Mouse (Mus musculus): ENCODE results near the gene Qrfp.
A peak's percentile ranks its signal among the peaks of the same experiment; 100 is the strongest.

Gene Qrfp

DNA sequence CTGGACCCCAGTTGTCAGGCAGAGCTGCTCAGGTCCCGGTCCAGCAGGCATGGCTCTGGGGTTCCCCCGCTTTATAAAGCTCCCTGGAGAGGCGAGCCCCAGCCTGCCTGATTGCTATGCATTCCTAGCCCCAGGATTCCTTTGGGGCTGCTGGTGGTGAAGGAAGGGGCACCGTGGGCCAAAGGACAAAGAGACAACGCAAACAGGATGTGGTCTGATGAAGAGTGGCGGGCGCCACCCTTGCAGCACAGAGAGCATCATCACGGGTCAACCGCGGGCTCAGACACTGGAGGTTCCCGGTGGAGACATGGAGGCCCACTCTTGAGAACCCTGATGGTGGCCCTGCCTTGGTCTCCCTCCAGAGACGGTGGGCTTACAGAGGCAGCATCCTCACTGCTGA, at the start of gene Qrfp:
TSS of gene Qrfp (minus strand) at position 137 of the 400 bp plus-strand sequence.
- peak in 1 of 2 experiments; percentile 45 for DNase-seq

DNA sequence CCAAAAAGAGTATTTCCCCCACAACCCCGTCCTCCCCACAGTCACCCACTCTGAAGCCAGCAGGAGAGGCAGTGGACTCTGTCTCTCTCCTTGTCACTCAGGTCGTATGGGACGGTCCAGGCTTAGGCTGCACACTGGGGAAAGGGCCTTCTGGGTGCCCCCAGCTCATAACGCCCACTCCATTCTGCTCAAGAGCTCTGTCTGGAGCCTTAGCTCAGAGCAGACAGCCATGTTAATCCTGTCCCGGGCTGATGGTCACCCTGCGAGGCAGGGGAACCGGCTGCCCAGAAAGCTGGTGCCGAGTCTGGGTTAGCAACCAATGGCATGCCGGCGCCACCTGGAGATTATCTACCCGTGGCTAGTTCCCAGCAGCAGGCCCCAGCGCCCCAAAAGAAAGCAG, 48.1 kb upstream of the Qrfp start:
- DNase-seq = no peak

DNA sequence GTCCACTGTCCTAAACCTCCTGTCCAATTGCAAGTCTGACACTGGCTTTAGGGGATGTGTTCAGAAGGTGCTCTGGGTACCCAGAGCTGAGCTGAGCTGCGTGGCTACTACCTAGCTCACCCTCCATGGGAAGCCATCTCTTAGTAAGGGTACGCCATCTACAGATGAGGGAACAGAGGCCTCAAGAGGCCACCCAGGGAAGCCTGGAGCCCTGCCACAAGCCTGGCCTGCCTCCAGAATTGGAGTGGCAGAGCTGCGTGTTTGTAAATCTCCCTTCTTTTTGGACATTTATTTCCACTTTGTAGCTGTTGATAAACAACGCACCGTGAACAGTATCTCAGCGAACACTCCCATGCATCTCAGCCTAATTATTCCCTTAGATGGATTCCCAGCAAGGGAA, 46.8 kb upstream of the Qrfp start:
- peak; percentile 47 to 71 for DNase-seq

DNA sequence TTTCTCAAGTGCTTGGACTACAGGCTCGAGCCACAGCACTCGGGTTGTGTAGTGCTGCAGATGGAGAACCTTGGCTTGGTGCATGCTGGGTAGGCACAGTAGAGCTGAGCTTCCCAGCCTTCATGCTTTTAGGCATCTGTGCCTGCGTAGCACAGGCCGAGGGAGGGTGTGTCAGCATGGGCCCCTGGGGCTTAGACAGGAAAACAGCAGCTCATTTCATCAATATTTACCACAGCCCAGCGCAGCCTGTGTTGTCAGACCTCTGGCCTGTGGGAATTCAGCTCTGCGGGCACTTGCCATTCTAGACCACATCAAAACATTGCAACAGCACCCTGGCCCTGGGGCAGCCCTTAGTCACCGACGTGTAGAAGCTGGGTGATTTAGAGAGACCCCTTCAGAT, 45.6 kb upstream of the Qrfp start:
- DNase-seq = peak in 1 of 2 experiments; percentile 48

DNA sequence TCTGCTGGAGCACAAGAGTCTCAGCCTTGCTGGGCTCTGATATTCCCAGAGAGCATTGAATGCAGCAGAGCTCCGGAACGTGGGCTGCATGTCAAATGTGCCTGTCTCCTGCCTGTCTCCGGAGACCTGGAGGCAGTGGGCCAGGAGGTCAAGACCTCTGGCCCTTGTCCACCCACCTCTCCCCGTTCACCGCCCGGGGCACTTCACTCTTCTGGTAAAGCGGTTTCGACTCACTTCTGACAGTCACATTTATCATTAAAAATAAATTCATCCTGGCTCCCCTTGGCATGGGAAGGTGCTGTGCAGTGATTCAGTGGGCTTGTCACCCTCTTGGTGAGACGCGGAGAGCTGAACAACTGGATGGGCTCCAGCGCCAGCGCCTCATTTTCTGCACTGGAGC, 39.8 kb upstream of the Qrfp start:
- DNase-seq = no peak

DNA sequence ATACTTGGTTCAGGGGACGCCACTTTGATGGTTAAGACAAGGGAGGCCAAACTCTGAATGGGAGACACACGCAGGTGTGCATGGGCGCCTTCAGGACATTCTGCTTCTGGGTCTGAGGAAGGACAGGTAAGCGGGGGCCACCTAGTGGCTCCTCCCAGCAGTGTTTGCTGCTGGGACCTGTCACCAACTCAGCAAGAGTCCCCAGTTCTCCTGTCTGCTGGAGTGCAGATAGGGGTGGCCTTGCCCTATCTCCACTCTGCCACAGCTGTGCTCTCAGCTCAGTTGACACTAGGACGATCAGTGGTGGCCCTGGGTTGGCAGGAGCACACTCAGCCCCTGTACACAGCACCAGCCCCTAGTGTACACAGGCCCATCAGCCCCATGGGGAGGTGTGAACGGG, 37.5 kb upstream of the Qrfp start:
- DNase-seq = peak; percentile 33 to 42

DNA sequence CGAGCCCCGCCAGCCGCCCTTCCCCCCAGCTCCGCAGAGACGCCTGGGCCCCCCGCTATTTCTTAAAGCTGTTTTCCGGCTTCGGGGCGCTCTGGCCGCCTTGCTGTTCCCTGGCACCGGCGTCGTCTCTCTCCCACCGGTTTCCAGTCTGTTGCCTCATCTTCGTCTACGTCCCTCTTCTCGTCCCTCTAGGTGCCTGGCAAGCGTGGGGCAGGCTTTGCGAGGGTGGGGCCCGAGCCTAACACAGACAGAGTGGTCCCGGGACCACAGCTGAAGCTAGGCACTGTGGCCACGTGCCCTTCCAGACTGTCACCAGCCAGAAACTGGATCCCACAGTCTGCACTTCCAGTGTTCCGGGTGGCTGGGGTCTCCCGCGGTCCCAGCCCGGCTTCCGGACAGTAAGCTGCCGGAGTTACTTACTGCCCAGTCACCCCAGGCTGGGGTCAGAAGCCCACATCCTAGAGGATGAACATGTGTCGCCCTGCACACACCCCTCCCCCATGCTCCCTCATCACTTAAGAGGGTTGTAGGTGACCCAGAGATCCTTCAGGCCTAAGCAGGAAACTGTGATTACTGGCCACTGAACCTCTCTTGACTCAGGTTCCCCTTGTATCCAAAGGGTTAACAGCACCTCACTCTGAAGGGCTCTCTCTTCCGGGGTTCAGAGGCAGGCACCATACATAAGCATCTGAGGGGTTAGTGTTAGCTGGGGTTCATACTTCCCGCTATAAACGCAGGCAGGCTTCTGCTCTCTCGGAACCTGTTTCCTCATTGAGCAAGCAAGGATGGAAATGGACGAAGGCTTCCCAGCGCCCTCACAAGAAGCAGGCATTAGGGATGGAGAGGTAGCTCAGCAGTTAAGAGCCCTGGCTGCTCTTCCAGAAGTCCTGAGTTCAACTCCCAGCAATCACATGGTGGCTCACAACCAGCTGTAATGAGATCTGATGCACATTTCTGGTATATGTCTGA, 36.6 kb upstream of the Qrfp start:
- DNase-seq = no peak

DNA sequence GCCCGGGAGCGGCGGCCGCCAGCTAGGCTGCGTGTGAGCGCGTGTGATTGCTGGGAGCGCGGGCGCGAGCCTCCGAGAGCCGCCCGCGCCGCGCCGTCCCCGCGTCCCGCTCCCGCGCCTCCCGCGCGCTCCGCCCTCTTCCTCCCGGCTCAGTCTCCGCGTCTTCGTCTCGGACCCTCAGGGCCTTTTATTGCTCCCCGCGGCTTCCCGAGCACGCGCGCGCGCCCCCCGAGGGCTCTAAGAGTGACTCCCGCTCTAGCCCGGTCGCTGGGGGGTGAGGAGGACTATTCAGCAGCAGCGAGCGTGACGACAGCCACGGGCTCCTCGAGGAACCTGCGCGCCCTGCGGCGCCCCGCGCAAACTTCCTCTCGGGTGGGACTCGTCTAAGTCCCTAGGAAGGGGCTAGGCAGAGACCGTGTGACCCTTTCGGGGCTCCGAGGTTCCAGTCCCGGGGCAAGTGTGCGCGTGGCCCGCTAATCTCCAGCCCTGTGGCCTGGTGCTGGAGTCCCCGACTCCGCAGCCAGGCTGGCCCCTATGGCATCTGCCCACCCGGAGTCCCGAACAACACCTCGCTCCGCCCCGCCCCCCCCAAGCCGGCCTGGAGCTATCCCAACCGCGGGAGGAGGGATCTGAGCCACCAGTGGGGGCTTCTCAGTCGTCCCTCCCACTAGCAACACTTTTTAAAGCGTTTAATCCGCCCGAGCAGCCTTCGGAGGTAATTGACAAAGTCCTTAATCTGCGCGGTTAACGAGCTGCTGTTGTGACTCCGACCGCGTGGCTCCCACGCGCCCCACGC, 35.7 kb upstream of the Qrfp start, which contains the start of gene Fibcd1:
TSS of gene Fibcd1 (minus strand) at position 110 of the 796 bp plus-strand sequence.
- DNase-seq = no peak

DNA sequence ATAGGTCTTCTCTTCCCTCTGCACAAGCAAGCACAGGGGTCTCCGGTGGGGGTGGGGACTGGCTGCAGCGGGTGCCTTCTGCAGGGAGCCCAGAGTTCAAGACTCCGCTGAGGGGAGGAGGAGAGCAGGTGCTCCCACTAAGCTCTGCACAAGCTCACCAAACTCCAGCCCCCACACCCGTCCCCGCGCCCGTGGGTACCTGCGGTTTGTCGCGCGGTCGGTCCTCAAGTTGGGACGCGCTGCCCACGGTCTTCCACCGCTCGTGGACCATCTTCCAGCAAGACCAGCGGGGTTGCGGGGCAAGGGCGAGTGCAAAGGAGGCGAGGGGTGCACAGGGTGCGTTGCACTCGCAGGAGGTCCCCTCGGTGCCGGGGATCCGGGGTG, 35.1 kb upstream of the Qrfp start:
- no peak for DNase-seq

DNA sequence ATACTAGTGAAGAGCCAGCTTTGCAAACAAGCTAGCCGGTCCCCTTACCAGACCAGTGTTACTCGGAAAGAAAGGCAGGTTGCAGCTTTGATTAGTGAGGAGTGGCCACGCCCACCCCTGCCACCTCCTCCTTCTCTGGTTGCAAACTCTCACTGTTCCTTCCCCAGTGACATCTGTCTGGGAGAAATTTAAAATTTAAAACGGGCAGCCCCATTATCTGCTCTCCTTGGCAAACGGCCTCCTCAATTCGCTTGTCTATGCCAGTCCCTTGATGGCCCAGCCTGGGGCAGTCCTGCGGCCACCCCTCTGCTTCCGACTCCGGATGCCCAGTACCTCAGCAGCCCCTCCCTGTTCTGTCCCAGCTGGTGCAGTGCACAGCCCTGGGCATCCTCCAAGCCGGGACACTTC, 34.4 kb upstream of the Qrfp start:
- DNase-seq = no peak

DNA sequence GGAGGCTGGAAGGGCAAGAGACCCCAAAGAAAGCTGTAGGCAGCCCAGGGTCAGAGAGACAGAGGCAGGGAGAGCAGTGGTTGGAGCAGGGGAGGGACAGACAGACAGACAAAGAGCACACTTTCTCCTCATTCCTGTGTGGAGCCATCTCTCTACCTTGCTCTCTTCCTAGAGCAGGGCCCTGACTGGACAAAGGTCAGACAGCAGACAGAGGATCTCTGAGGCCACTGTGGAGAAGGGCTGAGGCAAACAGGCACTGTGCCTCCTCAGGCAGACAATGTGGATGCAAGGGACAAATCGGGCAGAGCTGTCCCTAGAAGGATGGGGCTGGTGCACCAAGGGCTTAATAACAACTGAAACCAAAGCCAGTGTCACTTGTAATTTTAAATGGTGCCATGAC, 28.5 kb upstream of the Qrfp start:
- DNase-seq = no peak

DNA sequence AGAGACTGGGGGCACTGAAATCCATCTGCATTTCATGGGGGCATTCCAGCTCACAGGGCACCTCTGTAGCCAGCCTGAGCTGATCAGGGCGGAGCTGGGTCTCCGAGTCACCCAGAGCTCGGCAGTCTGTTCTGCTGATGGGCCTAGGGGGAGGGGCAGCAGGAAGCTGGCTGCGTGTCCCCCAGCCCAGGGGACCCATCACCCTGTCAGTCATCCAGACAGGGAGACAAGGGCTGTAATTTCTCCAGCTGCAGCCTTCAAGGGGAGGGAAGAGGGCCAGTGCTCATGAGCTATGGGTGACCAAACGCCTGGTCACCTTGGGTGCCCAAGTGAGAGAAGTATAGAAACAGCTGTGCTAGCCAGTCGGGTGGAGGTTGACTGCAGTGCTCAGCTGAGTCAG, 26.6 kb upstream of the Qrfp start:
- DNase-seq = no peak

DNA sequence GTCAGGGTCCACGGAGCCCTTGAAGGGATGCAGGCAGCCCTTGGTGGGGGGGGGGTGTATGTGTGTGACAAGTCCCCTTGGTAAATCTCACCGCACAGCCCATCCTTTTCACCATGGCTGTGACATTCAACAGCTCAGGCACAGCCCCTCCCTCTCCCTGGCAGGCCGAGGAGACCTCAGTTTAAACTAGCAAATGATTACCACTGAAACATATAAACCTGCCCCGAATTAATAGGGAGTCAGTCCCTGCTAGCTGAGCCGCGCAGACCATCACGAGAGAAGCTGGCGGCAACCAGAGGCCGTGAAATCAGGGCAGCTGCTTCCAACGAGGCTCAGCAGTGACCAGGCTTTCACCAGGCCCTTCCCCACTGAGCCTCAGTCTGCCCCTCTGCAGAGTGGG, 25.7 kb upstream of the Qrfp start:
- no peak for DNase-seq

DNA sequence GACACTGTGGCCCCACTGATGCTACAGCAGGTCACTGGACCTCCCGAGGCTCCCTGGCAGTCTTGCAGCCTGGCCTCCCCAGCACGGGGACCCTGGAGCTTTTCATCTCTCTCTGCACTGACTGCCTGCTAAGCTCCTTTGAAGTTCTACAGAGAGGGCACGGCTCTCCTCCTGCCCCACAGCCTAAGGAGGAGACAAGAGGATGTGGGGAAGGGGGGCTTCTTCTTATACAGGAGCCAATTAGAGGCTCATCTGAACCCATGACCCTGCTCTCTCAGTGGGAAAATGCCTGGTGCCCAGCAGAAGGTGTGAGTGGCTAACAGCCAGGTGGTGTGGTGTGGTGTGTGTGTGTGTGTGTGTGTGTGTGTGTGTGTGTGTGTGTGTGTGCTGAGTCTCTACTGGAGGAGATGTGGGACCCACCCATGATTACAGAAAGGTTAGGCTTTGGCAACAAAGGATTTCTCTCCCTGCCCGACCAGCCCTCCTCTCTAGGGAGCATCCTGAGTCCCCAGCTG, 18.0 kb upstream of the Qrfp start:
- no peak for DNase-seq

DNA sequence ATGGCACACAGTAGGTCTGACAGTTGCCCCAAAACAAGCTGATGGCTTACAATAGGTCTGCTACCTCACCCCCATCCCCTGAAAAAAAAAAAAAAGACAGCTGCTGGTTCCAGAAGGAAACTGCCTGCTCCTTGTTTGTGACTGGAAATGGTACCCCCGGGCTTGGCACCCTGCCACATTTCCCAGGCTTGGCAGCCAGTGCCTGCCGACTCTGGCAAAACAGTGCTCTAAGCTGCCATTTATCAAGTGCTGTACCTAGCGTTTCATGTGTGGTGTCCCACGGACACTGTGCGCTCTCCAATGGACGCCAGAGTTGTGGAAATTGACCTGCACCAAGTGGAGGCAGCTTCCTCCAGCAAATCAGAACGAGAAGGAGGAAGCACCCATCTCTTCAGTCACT, 17.5 kb upstream of the Qrfp start:
- peak; percentile 60 to 72 for DNase-seq

DNA sequence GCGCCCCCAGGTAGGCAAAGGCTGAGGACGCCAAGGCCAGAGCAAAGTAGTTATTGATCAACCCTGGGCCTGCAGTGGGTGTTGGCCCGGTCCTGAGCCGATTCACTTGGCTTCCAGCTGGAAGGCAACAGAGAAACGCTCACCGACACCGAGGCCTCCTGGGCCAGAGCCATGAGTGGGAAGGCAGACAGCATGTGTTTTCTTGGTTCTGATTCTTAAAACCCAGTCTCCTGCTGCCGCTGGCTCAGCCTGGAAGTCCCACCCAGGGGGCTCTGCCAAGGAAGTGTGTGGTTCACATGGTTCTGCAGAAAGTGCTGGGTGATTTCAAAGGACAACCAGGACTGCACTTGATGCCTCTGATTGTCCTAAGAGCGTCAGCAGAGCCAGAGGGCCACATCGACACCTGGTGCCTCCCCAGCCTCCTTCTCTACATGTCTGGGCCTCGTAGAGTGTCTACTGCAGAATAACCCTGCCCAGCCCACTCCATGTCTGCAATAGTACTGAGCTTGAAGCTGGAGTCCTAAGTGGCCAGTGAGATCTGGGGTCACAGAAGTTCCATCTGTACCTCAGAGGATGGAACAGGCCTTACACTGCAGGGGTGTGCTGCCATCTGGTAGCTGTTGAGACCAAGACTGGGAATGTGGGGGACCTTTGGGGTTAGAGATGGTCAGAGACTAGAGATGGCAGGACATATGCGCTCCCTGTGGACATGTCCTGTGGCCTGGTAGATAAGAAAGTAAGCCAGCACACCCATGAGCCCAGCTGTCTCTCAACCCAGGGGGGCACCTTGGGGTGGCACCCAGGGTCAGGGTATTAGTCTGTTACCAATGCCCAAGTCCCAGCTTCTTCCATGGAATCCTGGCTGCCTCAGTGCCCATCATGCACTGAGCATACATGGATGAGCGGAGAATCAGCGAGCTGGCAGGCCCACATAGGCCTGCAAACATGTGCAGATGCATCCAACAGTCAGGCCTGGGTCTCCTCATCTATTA, 16.0 kb upstream of the Qrfp start:
- no peak for DNase-seq

DNA sequence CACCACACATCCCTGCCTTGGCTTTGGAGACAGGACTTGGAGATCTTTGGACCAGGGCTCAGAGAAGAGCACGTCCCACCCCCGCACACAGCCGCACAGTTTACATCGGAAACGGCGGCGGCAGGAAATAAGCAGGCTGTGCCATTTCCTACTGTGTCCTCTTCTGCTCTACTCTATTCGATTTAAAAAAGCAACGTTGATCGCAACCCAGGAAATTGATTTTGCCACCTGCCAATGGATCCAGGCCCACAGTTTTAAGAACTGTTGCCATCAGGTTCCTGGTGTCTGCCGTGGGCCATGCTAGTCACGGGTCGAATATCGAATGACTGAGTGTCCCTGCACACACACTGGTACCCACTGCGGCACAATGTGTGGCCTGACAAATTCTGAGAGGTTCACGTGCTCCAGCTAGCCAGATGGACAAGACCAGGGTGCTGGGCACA, 15.1 kb upstream of the Qrfp start:
- peak in 1 of 2 experiments; percentile 39 for DNase-seq

DNA sequence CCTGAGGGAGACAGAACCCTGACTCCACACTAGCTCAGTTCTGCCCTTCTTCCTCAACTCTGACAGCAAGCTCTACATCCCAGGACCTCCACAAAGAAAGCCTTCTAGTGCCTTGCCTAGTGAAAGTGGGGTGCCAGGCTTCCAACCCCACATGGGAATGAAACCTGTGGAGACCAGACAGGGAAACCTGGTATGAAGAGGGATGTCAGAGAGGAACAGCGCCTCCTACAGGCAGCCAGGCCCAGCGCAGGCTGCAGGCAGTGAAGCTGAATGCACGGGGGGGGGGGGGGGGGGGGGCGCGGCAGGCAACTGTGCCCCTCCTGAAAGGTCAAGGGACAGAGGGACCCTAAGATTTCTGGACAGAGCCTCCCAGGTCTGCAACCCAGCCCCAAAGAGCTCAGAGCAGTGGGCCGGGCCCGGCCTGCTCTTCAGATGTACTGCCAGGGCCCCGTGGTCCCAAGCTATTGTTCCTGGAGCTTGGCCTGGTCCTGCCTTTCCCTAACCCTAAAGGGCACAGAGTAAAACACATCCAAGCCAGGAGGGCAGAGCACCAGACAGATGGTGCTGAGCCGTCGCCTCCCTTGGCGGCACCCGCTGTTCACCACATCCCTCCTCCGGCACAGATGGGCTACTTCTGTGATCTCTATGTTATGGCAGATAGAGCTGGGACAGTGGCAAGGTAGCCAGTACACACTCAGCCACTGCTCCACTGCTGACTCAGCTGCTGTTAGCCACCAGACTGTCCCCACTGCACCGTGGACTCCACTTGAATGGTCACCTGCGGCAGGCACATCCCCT, 13.8 kb upstream of the Qrfp start:
- DNase-seq = peak; percentile 29 to 53

DNA sequence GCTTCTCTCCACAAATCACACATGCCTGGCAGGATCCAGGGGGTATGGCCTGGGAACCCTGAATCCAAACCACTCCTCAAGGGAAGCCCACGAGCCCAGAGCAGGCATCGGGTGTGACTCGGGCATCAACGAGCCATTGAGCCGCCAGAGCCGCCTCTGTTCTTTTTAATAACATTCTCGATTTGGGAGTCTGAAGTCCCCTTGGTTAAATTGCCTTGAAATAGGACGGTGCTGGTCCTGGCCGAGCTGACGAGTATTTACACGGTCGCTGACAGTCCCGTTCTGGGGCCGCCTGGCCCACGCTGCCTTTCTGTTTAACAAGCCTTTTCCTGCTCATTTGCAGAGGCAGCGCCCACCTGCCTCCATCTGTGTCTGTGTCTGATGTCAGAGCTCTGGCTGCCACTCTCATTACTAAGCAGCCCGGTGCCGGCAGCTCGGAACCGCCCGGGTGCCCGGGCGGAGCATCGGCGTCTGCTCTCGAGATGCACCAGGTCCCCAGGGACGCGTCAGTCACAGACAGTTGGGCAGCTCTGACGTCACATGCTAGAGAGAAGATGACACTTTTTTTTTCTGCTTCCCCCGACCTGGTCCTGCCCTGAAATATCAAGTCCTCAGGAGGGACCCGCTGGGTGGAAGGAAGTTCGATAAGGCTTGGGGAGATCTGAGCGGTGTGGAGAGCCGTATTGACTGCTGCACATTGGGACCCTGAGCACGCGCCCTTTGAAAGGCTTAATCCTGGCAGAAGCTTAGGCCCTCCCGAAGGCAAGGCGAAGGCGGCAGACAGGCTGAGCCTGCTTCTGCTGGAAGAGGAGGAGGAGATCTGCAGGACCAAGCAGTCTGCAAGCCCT, 12.4 kb upstream of the Qrfp start:
- peak in 1 of 2 experiments; percentile 58 for DNase-seq

DNA sequence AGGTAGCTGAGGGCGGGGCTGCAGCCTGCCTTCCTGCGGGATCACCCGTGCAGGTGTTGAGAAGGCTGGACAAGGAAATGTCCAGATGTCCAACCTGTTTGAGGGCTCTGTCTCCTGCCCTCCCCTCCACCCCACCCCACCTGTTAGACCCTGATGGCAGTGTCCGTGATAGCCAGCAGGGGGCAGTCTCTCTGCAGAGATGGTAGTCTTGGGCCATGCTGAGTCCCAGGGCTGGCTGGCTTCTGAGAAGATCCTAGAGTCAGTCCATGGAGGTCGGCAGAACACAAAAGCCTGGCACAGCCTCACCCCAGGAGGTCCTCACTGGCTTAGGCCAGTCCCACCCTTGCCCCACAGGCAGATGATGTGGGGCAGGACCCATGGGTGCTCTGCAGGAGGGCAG, 5.0 kb upstream of the Qrfp start:
- peak; percentile 63 to 73 for DNase-seq

All from lung, postnatal 4 days (tissue).